Mouse (Mus musculus): ENCODE data around the gene Ankrd54. TPM values are rescaled to one million over a fixed set of nuclear protein-coding genes. Genes with fewer than 3 reads are reported as not detected.

Ankrd54 gene
- 10 to 100 TPM; 19.5 to 22.2 TPM for total RNA-seq (2021)
- long read RNA-seq, transcript Ankrd54-201 (8 exons, 1,904 nt), result major isoform, 31 of 56 reads
- long read RNA-seq, partial matches to known transcripts, result 14 of 56 reads
- long read RNA-seq, other reads (novel, unspliced or antisense), result 8 of 56 reads

- DNase-seq (ENCODE audit: low spot score in 2 of 2), result peak; percentile 96
These were observed at the start of gene Ankrd54 for GRCm38 (mm10) chr15:79062376-79063159. TSS of gene Ankrd54 (minus strand) at chr15:79062893.

GRCm38 (mm10) chr15:79111774-79112173 is 49.1 kb upstream of the Ankrd54 start:
- DNase-seq (ENCODE audit: low spot score in 2 of 2), result no peak

GRCm38 (mm10) chr15:79110528-79110927 is 47.8 kb upstream of the Ankrd54 start:
- DNase-seq (ENCODE audit: low spot score in 2 of 2), result no peak

GRCm38 (mm10) chr15:79110031-79110430 is 47.3 kb upstream of the Ankrd54 start:
- no peak for DNase-seq (ENCODE audit: low spot score in 2 of 2)

GRCm38 (mm10) chr15:79109321-79109934 is 46.7 kb upstream of the Ankrd54 start:
- DNase-seq (ENCODE audit: low spot score in 2 of 2), result peak; percentile 47 to 61

GRCm38 (mm10) chr15:79108421-79109320 is 46.0 kb upstream of the Ankrd54 start, which contains the start of gene Micall1:
TSS of gene Micall1 (plus strand) at chr15:79108898.
- DNase-seq (ENCODE audit: low spot score in 2 of 2), result peak; percentile 47 to 65

GRCm38 (mm10) chr15:79107966-79108365 is 45.3 kb upstream of the Ankrd54 start:
- no peak for DNase-seq (ENCODE audit: low spot score in 2 of 2)

GRCm38 (mm10) chr15:79105804-79106203 is 43.1 kb upstream of the Ankrd54 start:
- no peak for DNase-seq (ENCODE audit: low spot score in 2 of 2)

- DNase-seq (ENCODE audit: low spot score in 2 of 2), result peak in 1 of 2 experiments; percentile 9
These were observed 40.6 kb upstream of the Ankrd54 start for GRCm38 (mm10) chr15:79103264-79103663.

- no peak for DNase-seq (ENCODE audit: low spot score in 2 of 2)
These were observed 38.8 kb upstream of the Ankrd54 start for GRCm38 (mm10) chr15:79101531-79101930.

- DNase-seq (ENCODE audit: low spot score in 2 of 2), result no peak
These were observed 37.7 kb upstream of the Ankrd54 start for GRCm38 (mm10) chr15:79100391-79100790.

GRCm38 (mm10) chr15:79099456-79099855 is 36.8 kb upstream of the Ankrd54 start:
- DNase-seq (ENCODE audit: low spot score in 2 of 2), result no peak

- DNase-seq (ENCODE audit: low spot score in 2 of 2), result no peak
These were observed 36.2 kb upstream of the Ankrd54 start for GRCm38 (mm10) chr15:79098868-79099267.

- no peak for DNase-seq (ENCODE audit: low spot score in 2 of 2)
These were observed 35.5 kb upstream of the Ankrd54 start for GRCm38 (mm10) chr15:79098220-79098619.

- peak; percentile 51 to 65 for DNase-seq (ENCODE audit: low spot score in 2 of 2)
These were observed 34.9 kb upstream of the Ankrd54 start for GRCm38 (mm10) chr15:79097611-79098025.

GRCm38 (mm10) chr15:79097135-79097534 is 34.4 kb upstream of the Ankrd54 start:
- DNase-seq (ENCODE audit: low spot score in 2 of 2), result no peak

GRCm38 (mm10) chr15:79096556-79096955 is 33.9 kb upstream of the Ankrd54 start:
- no peak for DNase-seq (ENCODE audit: low spot score in 2 of 2)

GRCm38 (mm10) chr15:79095483-79095882 is 32.8 kb upstream of the Ankrd54 start:
- no peak for DNase-seq (ENCODE audit: low spot score in 2 of 2)

- DNase-seq (ENCODE audit: low spot score in 2 of 2), result peak; percentile 53 to 58
These were observed 30.6 kb upstream of the Ankrd54 start for GRCm38 (mm10) chr15:79093083-79093839.

GRCm38 (mm10) chr15:79092284-79092683 is 29.6 kb upstream of the Ankrd54 start:
- no peak for DNase-seq (ENCODE audit: low spot score in 2 of 2)
